Mouse (Mus musculus) urinary bladder, postnatal 0 days (tissue): Measurements from ENCODE around the gene Rabgap1l. TPM values are rescaled to one million over a fixed set of nuclear protein-coding genes. Genes with fewer than 3 reads are reported as not detected.
A peak's percentile ranks its signal among the peaks of the same experiment; 100 is the strongest.

Experiments
- microRNA counts: library from miRNA; unstranded; fragments of <30 nt; microRNA quantifications from one replicate; lab custom pipeline; 2016
- microRNA-seq: library from miRNA; unstranded; fragments of <30 nt; microRNA quantifications from one replicate; pipeline ENCODE4, GENCODE M21; 2016
- polyA plus RNA-seq: library from polyadenylated mRNA; unstranded; fragments of >200 nt; fragmentation: Nextera tagmentation; extraction: Ambion mirVana; gene quantifications from 2 replicates; pipeline ENCODE4 v1.2.1, GENCODE M21; 2015

The Rabgap1l gene
- 32.6 and 36.8 TPM in 2 replicates for polyA plus RNA-seq

DNA sequence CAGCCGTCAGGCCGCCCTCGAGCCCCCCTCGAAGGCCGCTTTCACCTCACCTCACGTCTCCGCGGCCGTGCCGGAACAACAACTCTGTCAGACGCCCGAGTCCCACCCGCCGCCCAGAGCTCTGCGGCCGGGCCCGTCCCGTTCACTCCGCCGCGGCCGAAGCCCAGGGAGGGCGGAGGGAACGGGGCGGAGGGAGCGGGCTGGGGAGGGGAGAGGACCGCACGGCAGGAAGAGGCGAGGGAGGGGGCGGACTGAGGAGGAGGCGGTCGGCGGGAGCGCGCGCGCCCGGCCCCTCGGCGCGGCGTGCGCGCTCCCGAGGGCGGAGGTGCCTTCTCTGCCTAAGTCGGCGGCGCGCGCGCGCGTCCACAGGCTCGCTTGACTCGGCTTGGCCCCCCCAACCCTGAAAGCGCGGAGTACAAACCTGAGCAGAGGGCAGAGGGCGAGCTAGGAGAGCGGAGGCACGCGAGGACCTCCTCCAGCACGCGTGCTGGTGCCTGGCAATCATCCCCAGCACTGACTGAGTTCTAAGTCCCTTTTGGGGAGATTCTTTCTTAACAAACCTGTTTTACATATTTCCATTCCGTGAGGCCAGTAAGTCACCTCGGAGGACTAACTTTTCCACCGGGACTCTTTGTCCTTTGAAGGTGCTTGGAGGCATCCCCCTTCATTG is at the start of gene Rabgap1l:
Rabgap1l (minus strand) TSS at position 526 of the 670 bp plus-strand sequence.

DNA sequence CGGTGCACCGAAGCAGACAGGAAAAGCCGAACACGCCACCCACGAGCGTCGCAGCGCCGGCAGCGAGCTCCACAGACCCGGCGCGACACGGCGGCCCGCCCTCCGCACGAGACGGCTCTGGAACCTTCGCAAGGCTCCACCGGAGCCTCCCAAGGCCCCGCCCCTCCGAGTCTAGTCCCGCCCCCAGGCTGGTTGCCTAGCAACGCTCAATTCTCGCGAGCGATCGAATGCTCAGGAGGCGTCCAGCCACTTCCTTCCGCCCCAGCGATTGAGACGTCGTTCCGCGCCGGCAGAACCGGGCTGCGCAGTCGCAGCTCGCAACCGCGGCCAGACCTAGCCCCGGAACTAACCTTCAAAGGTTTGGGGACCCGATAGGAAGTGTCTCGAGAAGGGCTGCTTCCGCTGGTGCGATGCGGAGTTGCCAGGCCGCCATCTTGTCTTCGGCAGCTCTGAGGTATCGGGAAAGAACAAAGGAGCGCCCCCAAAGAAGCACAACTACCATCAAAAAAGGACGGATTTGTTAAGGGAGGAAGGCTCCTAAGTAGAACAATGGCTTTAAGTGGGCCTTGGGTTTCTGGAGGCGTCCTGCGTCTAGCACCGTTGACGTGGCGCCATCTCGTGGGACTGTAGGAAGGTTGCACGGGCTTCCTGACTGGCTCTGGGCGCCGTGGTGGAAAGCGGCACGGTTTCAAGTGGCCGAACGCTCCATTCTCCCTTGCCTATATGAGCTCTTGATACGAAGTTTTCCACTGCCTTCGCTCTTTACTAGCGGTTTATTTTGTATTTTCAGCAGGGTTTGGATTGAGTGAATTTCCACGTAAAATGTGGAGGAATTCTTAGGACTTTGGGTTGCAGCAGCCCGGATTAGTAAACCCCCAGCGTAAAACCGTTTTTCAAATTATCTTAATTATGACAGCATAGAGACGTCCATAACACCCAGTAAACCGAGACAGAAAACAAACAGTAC is 580.0 kb downstream of the Rabgap1l start, which contains the start of gene Cacybp:
Cacybp (minus strand) TSS at position 173 of the 967 bp plus-strand sequence.

GRCm38 (mm10) chr1:160194529-160195336 is 598.3 kb downstream of the Rabgap1l start, which contains the start of gene Mrps14:
Mrps14 (plus strand) TSS chr1:160195215.

MicroRNA genes within 50 kb of the gene (microRNA counts, 519-probe panel; counts per million panel counts)
- 1,961 counts per million, percentile 22 among the panel's probes with 10 or more counts for microRNA mmu-miR-1927 (lab: Ali Mortazavi, UCI)

Small RNA genes lying within 50 kb of the gene (microRNA-seq; reads per million reads assigned to microRNA genes)
- gene Mir1927: 1.2 reads per million

Other genes starting within 250 kb of the Rabgap1l start
- gene Rc3h1, start 113.2 kb upstream of the Rabgap1l start, polyA plus RNA-seq: 4.0 and 4.3 TPM in 2 replicates
- 1.2 and 1.9 TPM in 2 replicates for gene Serpinc1, start 185.4 kb upstream of the Rabgap1l start, polyA plus RNA-seq
- 4.1 and 4.4 TPM in 2 replicates for gene Zbtb37, start 241.6 kb upstream of the Rabgap1l start, polyA plus RNA-seq